Mouse (Mus musculus) olfactory bulb, adult 2 months (tissue): ENCODE measurements at regions not wholly inside any gene's neighbourhood (a gene's known extent, or its start where the extent isn't known, plus 50 kb on each side); places are given as distances from the start of the nearest gene placed in this dataset.

Experiments
- CTCF ChIP-seq: fragments of 200-500 bp; IDR thresholded peaks from 2 replicates; pipeline ENCODE4 v1.5.1; 2012; ENCODE audit warnings: low read depth, mild to moderate bottlenecking, low read length, moderate library complexity; ENCODE audit not compliant: insufficient read depth
- POLR2A ChIP-seq: fragments of 200-500 bp; IDR thresholded peaks from 2 replicates; pipeline ENCODE4 v1.6.1; 2012; ENCODE audit warnings: mild to moderate bottlenecking, low read depth, low read length, moderate library complexity; ENCODE audit not compliant: insufficient read depth

- TF ChIP-seq CTCF (no peak), POLR2A (no peak)
Observed at GRCm38 (mm10) chr4:106018936-106019335, 229.3 kb downstream of the Gm12728 start.
